Mouse (Mus musculus): ENCODE data around the gene Actn1. TPM values are rescaled to one million over a fixed set of nuclear protein-coding genes. Genes with fewer than 3 reads are reported as not detected.
"Not testable (repeated sequence)": the region's sequence is repeated elsewhere in the genome, so short reads cannot be mapped to it uniquely, and the experiment has no call there.

Gene Actn1
- polyA plus RNA-seq, 1 experiment from 2014 or later, result 51.2 TPM

- ATAC-seq (ENCODE audit: insufficient read depth, low FRiP score), result no peak
- H3K27ac ChIP-seq (ENCODE audit: low read length), result no peak overlapping the region
- 83% methylated on average over 6 of the region's 6 CpGs for WGBS
- no peak overlapping the region for H3K9ac ChIP-seq (ENCODE audit: low read length)
- H3K4me2 ChIP-seq (ENCODE audit: low read depth, low read length), result no peak overlapping the region
- H3K4me3 ChIP-seq (replicated peaks; ENCODE audit: low read length), result no peak overlapping the region
- H3K36me3 ChIP-seq (ENCODE audit: control insufficient read depth, insufficient read depth, low read length), result no peaks in the 10 kb centered on the region
- no peaks in the 10 kb centered on the region for H3K27me3 ChIP-seq (ENCODE audit: control insufficient read depth, insufficient read depth, low read length)
- no peaks in the 10 kb centered on the region for H3K9me3 ChIP-seq (replicated peaks; ENCODE audit: control insufficient read depth, low read length)
- peaks cover 8% of the 10 kb centered on the region for H3K4me1 ChIP-seq (ENCODE audit: control insufficient read depth, insufficient read depth, low read length)
These were observed 7.8 kb upstream of the Actn1 start for GRCm38 (mm10) chr12:80267962-80268361.

DNA sequence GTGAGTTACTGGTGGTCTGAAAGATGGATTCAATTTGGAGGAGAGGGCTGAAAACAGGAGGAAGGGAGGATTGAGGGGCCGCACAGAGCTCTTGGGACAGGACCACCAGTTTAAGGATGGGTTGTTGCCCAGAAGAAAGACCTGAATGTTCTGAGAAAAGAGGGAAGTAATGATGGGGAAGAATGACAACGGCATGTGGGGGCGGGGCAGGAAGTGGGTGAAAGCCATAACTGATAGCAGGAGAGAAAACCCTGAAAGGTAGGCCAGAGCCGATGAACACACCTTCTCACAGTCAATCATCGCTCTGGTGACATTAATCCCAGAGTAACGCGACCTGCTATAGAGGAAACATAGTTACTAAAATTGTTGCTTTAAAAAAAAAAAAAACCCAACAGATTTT is 4.2 kb upstream of the Actn1 start:
- 81% methylated on average over 7 of the region's 7 CpGs for WGBS
- not testable (repeated sequence) for H3K9ac ChIP-seq (ENCODE audit: low read length); H3K36me3 ChIP-seq (ENCODE audit: control insufficient read depth, insufficient read depth, low read length); H3K4me1 ChIP-seq (ENCODE audit: control insufficient read depth, insufficient read depth, low read length); H3K9me3 ChIP-seq (replicated peaks; ENCODE audit: control insufficient read depth, low read length); H3K27me3 ChIP-seq (ENCODE audit: control insufficient read depth, insufficient read depth, low read length); ATAC-seq (ENCODE audit: insufficient read depth, low FRiP score); H3K4me2 ChIP-seq (ENCODE audit: low read depth, low read length); H3K27ac ChIP-seq (ENCODE audit: low read length); H3K4me3 ChIP-seq (replicated peaks; ENCODE audit: low read length)

- H3K36me3 ChIP-seq (ENCODE audit: control insufficient read depth, insufficient read depth, low read length), result no peaks in the 10 kb centered on the region
- peak overlapping the region; percentile 98 for H3K27ac ChIP-seq (ENCODE audit: low read length)
- H3K4me1 ChIP-seq (ENCODE audit: control insufficient read depth, insufficient read depth, low read length), result peaks cover 22% of the 10 kb centered on the region
These were observed 849 bp upstream of the Actn1 start for GRCm38 (mm10) chr12:80260744-80261695.

DNA sequence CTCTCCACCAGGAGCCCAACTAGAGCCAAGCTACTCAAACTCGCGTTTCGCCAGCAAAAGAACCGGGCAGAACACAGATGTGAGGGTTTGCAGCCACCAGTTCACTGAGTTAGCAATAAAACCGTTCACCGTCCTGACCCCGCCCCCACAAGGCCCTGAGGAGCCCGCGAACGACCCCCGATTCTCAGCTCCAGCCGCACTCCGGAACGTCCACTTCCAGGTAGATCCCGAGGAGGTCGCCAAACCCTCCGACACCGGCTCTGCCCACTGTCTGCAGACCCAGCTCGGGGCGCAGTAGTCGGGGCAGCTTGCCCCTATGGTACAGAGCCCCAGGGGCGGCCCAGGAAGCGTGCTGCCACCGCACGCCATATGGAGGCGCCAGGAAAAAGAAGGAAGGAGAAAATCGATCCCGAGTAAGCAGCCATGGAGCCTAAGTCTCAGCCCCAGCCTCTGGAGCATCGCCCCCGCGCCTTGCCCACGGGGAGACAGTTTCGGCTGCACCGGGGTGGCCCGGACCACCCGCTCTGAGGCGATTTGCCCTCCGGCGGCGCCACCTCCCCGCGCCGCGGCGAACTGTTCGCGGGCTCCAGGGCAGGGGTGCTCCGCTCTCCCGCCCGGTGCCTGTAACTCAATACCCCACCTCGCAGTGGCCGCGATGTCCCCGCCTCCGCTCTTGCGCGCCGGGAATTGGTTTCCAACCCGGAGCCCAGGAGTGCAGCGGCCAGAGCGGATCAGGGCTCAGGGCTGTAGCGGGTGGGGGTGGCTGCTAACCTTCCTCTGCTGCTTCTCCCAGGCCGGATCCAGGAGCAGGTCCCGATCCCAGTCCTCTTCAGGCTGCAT is 735 bp downstream of the Actn1 start:
- under 1% methylated on average over 64 of the region's 64 CpGs for WGBS
- peak overlapping the region; percentile 98 for H3K27ac ChIP-seq (ENCODE audit: low read length)
- H3K4me3 ChIP-seq (replicated peaks; ENCODE audit: low read length), result peak overlapping the region; percentile 75
- H3K36me3 ChIP-seq (ENCODE audit: control insufficient read depth, insufficient read depth, low read length), result no peaks in the 10 kb centered on the region
- H3K9ac ChIP-seq (ENCODE audit: low read length), result peak overlapping the region; percentile 95
- H3K27me3 ChIP-seq (ENCODE audit: control insufficient read depth, insufficient read depth, low read length), result no peaks in the 10 kb centered on the region
- peak overlapping the region; percentile 79 for H3K4me2 ChIP-seq (ENCODE audit: low read depth, low read length)
- H3K4me1 ChIP-seq (ENCODE audit: control insufficient read depth, insufficient read depth, low read length), result peaks cover 24% of the 10 kb centered on the region
- H3K9me3 ChIP-seq (replicated peaks; ENCODE audit: control insufficient read depth, low read length), result no peaks in the 10 kb centered on the region
- peak; percentile 74 for ATAC-seq (ENCODE audit: insufficient read depth, low FRiP score)

More at GRCm38 (mm10) chr12:80260744-80261695, 849 bp upstream of the Actn1 start:
- Histone ChIP-seq H3K9me3 (replicated peaks; ENCODE audit: control insufficient read depth, low read length) (no peaks in the 10 kb centered on the region), H3K4me3 (replicated peaks; ENCODE audit: low read length) (peak overlapping the region; percentile 75), H3K9ac (ENCODE audit: low read length) (peak overlapping the region; percentile 95), H3K4me2 (ENCODE audit: low read depth, low read length) (peak overlapping the region; percentile 79), H3K27me3 (ENCODE audit: control insufficient read depth, insufficient read depth, low read length) (no peaks in the 10 kb centered on the region)
- WGBS, result 14% methylated on average over 25 of the region's 25 CpGs
- ATAC-seq (ENCODE audit: insufficient read depth, low FRiP score), result peak; percentile 18; the same call in 1 of the 2 replicates

DNA sequence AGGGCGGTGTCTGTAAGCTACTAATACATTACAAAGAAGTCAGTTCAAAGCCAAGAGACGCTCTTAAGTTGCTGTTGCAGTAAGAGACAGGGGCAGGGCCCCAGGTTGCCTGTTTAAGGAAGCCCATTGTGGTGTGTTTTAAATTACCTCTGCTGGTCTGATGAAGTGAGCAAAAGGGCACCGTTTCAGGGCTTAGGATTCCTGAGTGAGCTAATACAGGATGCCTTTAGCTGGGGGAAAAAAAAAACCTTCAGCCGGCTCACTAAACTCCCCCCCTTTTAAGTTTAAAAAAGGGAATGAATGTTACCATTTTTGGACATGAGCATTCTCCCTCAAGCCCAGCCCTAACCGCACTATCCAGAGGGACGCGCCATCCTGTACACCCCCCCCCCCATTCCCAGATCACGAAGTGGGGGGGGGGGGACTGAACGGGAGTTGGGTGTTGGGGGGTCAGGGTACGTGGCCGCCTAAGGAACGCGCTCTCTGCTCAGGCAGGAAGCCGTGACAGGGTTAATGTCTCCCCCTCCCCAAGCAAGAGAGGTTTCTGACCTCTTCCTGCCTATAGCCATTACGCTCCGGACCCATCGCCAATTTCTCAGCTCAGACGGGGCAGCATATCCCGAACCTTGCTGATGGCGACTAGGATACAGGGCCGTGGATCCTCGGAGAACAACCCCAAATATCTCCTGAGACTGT is 1.5 kb downstream of the Actn1 start:
- peak overlapping the region; percentile 79 for H3K4me2 ChIP-seq (ENCODE audit: low read depth, low read length)
- H3K9ac ChIP-seq (ENCODE audit: low read length), result peak overlapping the region; percentile 95
- H3K27ac ChIP-seq (ENCODE audit: low read length), result peak overlapping the region; percentile 98
- no peak for ATAC-seq (ENCODE audit: insufficient read depth, low FRiP score)
- no peaks in the 10 kb centered on the region for H3K9me3 ChIP-seq (replicated peaks; ENCODE audit: control insufficient read depth, low read length)
- no peaks in the 10 kb centered on the region for H3K36me3 ChIP-seq (ENCODE audit: control insufficient read depth, insufficient read depth, low read length)
- peaks cover 24% of the 10 kb centered on the region for H3K4me1 ChIP-seq (ENCODE audit: control insufficient read depth, insufficient read depth, low read length)
- peak overlapping the region; percentile 75 for H3K4me3 ChIP-seq (replicated peaks; ENCODE audit: low read length)
- WGBS, result under 1% methylated on average over 22 of the region's 22 CpGs
- H3K27me3 ChIP-seq (ENCODE audit: control insufficient read depth, insufficient read depth, low read length), result no peaks in the 10 kb centered on the region

DNA sequence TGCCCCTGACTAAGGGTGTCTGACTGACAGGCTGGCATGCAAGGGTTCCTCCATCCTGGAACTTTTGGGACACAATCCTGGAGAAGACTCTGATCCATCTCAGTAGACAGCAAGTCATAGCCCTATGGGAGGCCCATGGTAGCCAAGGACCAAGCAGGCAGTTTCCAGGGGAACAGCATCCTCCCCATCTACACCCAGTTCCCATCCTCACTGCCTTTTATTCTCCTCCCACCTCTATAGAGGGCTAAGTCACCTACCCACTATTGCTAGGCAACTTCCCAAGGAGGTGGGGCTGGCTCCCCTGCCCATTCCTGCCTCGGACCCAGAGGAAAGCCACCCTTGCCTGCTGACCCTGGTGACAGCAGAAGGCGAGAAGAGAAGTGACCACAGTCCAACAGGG is 8.2 kb downstream of the Actn1 start:
- peaks cover 54% of the 10 kb centered on the region for H3K4me1 ChIP-seq (ENCODE audit: control insufficient read depth, insufficient read depth, low read length)
- no peak overlapping the region for H3K4me3 ChIP-seq (replicated peaks; ENCODE audit: low read length)
- no peak overlapping the region for H3K27ac ChIP-seq (ENCODE audit: low read length)
- H3K4me2 ChIP-seq (ENCODE audit: low read depth, low read length), result no peak overlapping the region
- WGBS, result 61% methylated on average over 2 of the region's 2 CpGs
- no peaks in the 10 kb centered on the region for H3K36me3 ChIP-seq (ENCODE audit: control insufficient read depth, insufficient read depth, low read length)
- no peaks in the 10 kb centered on the region for H3K9me3 ChIP-seq (replicated peaks; ENCODE audit: control insufficient read depth, low read length)
- H3K9ac ChIP-seq (ENCODE audit: low read length), result no peak overlapping the region
- H3K27me3 ChIP-seq (ENCODE audit: control insufficient read depth, insufficient read depth, low read length), result no peaks in the 10 kb centered on the region
- no peak for ATAC-seq (ENCODE audit: insufficient read depth, low FRiP score)

GRCm38 (mm10) chr12:80251554-80251953 is 8.6 kb downstream of the Actn1 start:
- 39% methylated on average over 3 of the region's 3 CpGs for WGBS
- Histone ChIP-seq H3K27me3 (ENCODE audit: control insufficient read depth, insufficient read depth, low read length) (no peaks in the 10 kb centered on the region), H3K9me3 (replicated peaks; ENCODE audit: control insufficient read depth, low read length) (no peaks in the 10 kb centered on the region), H3K4me1 (ENCODE audit: control insufficient read depth, insufficient read depth, low read length) (peaks cover 54% of the 10 kb centered on the region), H3K4me2 (ENCODE audit: low read depth, low read length) (no peak overlapping the region), H3K4me3 (replicated peaks; ENCODE audit: low read length) (no peak overlapping the region), H3K27ac (ENCODE audit: low read length) (no peak overlapping the region), H3K9ac (ENCODE audit: low read length) (0 out of 2 replicates have a peak overlapping the region, but pooled peaks have one; percentile 31), H3K36me3 (ENCODE audit: control insufficient read depth, insufficient read depth, low read length) (no peaks in the 10 kb centered on the region)
- no peak for ATAC-seq (ENCODE audit: insufficient read depth, low FRiP score)

GRCm38 (mm10) chr12:80249539-80249938 is 10.6 kb downstream of the Actn1 start:
- Histone ChIP-seq H3K9ac (ENCODE audit: low read length) (peak overlapping the region; percentile 32; the same call in 1 of the 2 replicates), H3K4me2 (ENCODE audit: low read depth, low read length) (no peak overlapping the region), H3K36me3 (ENCODE audit: control insufficient read depth, insufficient read depth, low read length) (no peaks in the 10 kb centered on the region), H3K9me3 (replicated peaks; ENCODE audit: control insufficient read depth, low read length) (no peaks in the 10 kb centered on the region), H3K4me3 (replicated peaks; ENCODE audit: low read length) (no peak overlapping the region), H3K27me3 (ENCODE audit: control insufficient read depth, insufficient read depth, low read length) (no peaks in the 10 kb centered on the region), H3K4me1 (ENCODE audit: control insufficient read depth, insufficient read depth, low read length) (peaks cover 65% of the 10 kb centered on the region), H3K27ac (ENCODE audit: low read length) (0 out of 2 replicates have a peak overlapping the region, but pooled peaks have one; percentile 10)
- ATAC-seq (ENCODE audit: insufficient read depth, low FRiP score), result no peak
- WGBS, result 44% methylated on average over 6 of the region's 6 CpGs

All from stomach, embryonic 16.5 days (tissue).